Mouse (Mus musculus) limb, embryonic 14.5 days (tissue): ENCODE measurements around the gene Tox3. TPM values are rescaled to one million over a fixed set of nuclear protein-coding genes. Genes with fewer than 3 reads are reported as not detected.
A peak's percentile ranks its signal among the peaks of the same experiment; 100 is the strongest.

ENCODE experiments used
- ATAC-seq: fragments of 200-750 bp; cut with Nextera tagmentation; 2 replicates; pipeline ENCODE4 v1.8.0; 2017; ENCODE audit warnings: low read depth, moderate number of reproducible peaks, moderate TSS enrichment; ENCODE audit not compliant: low FRiP score
- DNase-seq: peaks from one replicate; pipeline ENCODE4 v3.0.0-alpha.2; 2015; ENCODE audit warnings: low spot score
- H3K27ac ChIP-seq: fragments of 300-500 bp; sonication (generic); replicated peaks from 2 replicates; pipeline ENCODE4 v1.5.1; 2014; ENCODE audit warnings: low read depth, mild to moderate bottlenecking, low read length, moderate library complexity, mixed read lengths
- H3K27me3 ChIP-seq: fragments of 300-500 bp; sonication (generic); 2 replicates; pipeline ENCODE4 v1.6.1; 2014; ENCODE audit warnings: low read length, mixed read lengths; ENCODE audit not compliant: control insufficient read depth, insufficient read depth
- H3K36me3 ChIP-seq: fragments of 300-500 bp; sonication (generic); 2 replicates; pipeline ENCODE4 v1.6.1; 2014; ENCODE audit warnings: mild to moderate bottlenecking, low read length, moderate library complexity, mixed read lengths; ENCODE audit not compliant: control insufficient read depth, insufficient read depth
- H3K4me1 ChIP-seq: fragments of 300-500 bp; sonication (generic); 2 replicates; pipeline ENCODE4 v1.6.1; 2014; ENCODE audit warnings: antibody characterized with exemption, low read length, mixed read lengths; ENCODE audit not compliant: control insufficient read depth, insufficient read depth
- H3K4me2 ChIP-seq: fragments of 300-500 bp; sonication (generic); replicated peaks from 2 replicates; pipeline ENCODE4 v1.6.1; 2014; ENCODE audit warnings: low read depth, mild to moderate bottlenecking, low read length, moderate library complexity; ENCODE audit not compliant: severe bottlenecking
- H3K4me3 ChIP-seq: fragments of 300-500 bp; sonication (generic); replicated peaks from 2 replicates; pipeline ENCODE4 v1.5.1; 2014; ENCODE audit warnings: low read length
- H3K9ac ChIP-seq: fragments of 300-500 bp; sonication (generic); 2 replicates; pipeline ENCODE4 v1.6.1; 2014; ENCODE audit warnings: mild to moderate bottlenecking, low read depth, low read length, moderate library complexity; ENCODE audit not compliant: severe bottlenecking
- H3K9me3 ChIP-seq: fragments of 300-500 bp; sonication (generic); 2 replicates; pipeline ENCODE4 v1.6.1; 2016; ENCODE audit warnings: low read length; ENCODE audit not compliant: control insufficient read depth
- POLR2A ChIP-seq: fragments of 200-500 bp; IDR thresholded peaks from 2 replicates; pipeline ENCODE4 v1.8.0; 2012; ENCODE audit warnings: inconsistent platforms, mild to moderate bottlenecking, moderate library complexity, borderline replicate concordance; ENCODE audit not compliant: insufficient read depth, insufficient read length; ENCODE audit errors: extremely low read depth
- WGBS: fragments of 180-500 bp; shearing (Covaris S2); extraction: QIAGEN DNeasy Blood & Tissue Kit; methylation state at CpG from one replicate; pipeline ENCODE4 v1.1.7; 2014; 5-methylcytosine and 5-hydroxymethylcytosine counted together
- polyA plus RNA-seq, 2 experiments: library from polyadenylated mRNA; depleted of rRNA in 1 of 2; stranded (reverse) in 1 of 2; unstranded in 1 of 2; fragments of >200 nt; fragmentation: Nextera tagmentation in 1 of 2; extraction: Ambion mirVana in 1 of 2; gene quantifications; 2 replicates each; pipeline versions ENCODE4 v1.2.1 to v1.2.3; 2012 to 2014

Gene Tox3
- polyA plus RNA-seq, 2 experiments: 9.8 to 16.4 TPM

- Histone ChIP-seq H3K4me2 (no peak overlapping the region), H3K36me3 (no peaks in the 10 kb centered on the region), H3K27me3 (no peaks in the 10 kb centered on the region), H3K4me1 (peaks cover 21% of the 10 kb centered on the region), H3K9ac (no peak overlapping the region), H3K9me3 (no peaks in the 10 kb centered on the region), H3K27ac (peak overlapping the region; percentile 69), H3K4me3 (no peak overlapping the region)
- DNase-seq: peak; percentile 15
- no peak for TF ChIP-seq POLR2A
- ATAC-seq: peak; percentile 25; the same call in 1 of the 2 replicates
- WGBS: 44% methylated on average over 5 of the region's 5 CpGs
Observed at GRCm38 (mm10) chr8:90301543-90301942, 46.6 kb downstream of the Tox3 start.

DNA sequence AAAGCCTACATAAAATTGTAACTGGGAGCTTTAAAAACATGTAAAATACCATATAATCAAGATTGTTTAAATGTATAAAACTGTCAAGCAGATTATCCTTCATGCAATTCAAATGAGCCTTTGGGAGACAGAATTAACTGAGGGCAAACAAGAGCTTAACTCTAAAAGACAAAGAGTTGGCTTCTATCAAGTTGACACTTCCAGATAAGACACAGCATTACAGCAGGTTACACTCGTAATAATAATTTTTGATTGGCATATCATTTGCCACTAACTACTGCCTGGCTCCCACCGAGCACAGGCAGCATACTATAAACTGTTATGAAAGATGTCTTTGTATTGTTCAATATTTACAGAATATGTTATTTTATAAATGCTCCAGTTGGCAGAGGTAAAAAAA, 47.2 kb downstream of the Tox3 start:
- Histone ChIP-seq H3K4me2 (no peak overlapping the region), H3K9me3 (no peaks in the 10 kb centered on the region), H3K27ac (no peak overlapping the region), H3K27me3 (no peaks in the 10 kb centered on the region), H3K4me3 (no peak overlapping the region), H3K4me1 (peaks cover 21% of the 10 kb centered on the region), H3K36me3 (no peaks in the 10 kb centered on the region), H3K9ac (no peak overlapping the region)
- ATAC-seq (no peak), DNase-seq (no peak)
- WGBS: 55% methylated on average over 2 of the region's 2 CpGs
- TF ChIP-seq POLR2A: no peak

GRCm38 (mm10) chr8:90294061-90294460, 54.1 kb downstream of the Tox3 start:
- ATAC-seq (no peak), DNase-seq (no peak)
- Histone ChIP-seq H3K4me3 (no peak overlapping the region), H3K27me3 (no peaks in the 10 kb centered on the region), H3K27ac (no peak overlapping the region), H3K4me2 (no peak overlapping the region), H3K9me3 (no peaks in the 10 kb centered on the region), H3K4me1 (no peaks in the 10 kb centered on the region), H3K36me3 (no peaks in the 10 kb centered on the region), H3K9ac (no peak overlapping the region)
- TF ChIP-seq POLR2A: no peak
- 56% methylated on average over 3 of the region's 3 CpGs for WGBS

DNA sequence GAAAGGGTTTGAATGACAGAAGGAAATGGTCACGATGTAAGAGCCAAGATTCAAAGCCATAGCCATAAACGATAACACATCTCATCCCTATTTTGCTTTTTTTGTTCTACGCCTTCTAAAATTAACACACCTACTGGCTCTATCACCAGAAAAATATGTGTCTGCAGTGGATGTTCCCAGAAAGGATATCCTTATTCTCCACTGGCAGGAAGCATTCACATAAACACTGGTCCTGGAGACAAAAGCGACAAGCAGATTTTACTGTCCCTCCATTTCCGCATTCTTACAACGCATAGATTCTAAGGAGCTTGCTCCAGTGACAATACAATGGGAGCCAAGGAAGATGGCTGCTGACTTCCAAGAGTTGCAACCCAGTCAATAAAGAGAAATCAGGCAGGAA, 57.3 kb downstream of the Tox3 start:
- H3K4me1 ChIP-seq: no peaks in the 10 kb centered on the region
- ATAC-seq: no peak
- no peak for DNase-seq
- H3K9ac ChIP-seq: no peak overlapping the region
- no peak overlapping the region for H3K4me3 ChIP-seq
- no peaks in the 10 kb centered on the region for H3K9me3 ChIP-seq
- TF ChIP-seq POLR2A: no peak
- H3K27me3 ChIP-seq: no peaks in the 10 kb centered on the region
- H3K27ac ChIP-seq: no peak overlapping the region
- no peak overlapping the region for H3K4me2 ChIP-seq
- 85% methylated on average over 6 of the region's 6 CpGs for WGBS
- H3K36me3 ChIP-seq: no peaks in the 10 kb centered on the region

DNA sequence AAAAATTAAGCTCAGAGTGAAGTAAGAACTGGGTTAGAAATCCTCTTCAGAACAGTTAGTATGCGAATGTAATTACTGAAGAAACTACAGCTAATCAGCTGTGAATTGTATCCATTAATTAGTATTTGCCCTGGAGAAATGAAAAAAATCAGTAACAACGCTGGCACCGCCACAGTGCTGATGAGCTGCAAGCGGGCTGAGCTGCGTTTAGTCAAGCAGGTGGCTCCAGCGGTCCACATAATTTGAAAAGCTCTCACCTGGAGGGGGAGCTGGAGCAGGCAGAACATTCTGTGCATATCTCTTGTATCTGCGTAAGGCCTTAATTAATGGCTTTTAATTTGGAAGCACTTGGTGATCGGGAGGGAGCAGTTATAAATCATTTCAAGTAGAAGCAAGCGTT, 71.4 kb downstream of the Tox3 start:
- ATAC-seq (no peak), DNase-seq (no peak)
- H3K36me3 ChIP-seq: no peaks in the 10 kb centered on the region
- H3K4me1 ChIP-seq: no peaks in the 10 kb centered on the region
- WGBS: 65% methylated on average over 9 of the region's 9 CpGs
- no peaks in the 10 kb centered on the region for H3K9me3 ChIP-seq
- TF ChIP-seq POLR2A: no peak
- H3K9ac ChIP-seq: no peak overlapping the region
- no peak overlapping the region for H3K27ac ChIP-seq
- H3K4me3 ChIP-seq: no peak overlapping the region
- H3K27me3 ChIP-seq: no peaks in the 10 kb centered on the region
- no peak overlapping the region for H3K4me2 ChIP-seq

DNA sequence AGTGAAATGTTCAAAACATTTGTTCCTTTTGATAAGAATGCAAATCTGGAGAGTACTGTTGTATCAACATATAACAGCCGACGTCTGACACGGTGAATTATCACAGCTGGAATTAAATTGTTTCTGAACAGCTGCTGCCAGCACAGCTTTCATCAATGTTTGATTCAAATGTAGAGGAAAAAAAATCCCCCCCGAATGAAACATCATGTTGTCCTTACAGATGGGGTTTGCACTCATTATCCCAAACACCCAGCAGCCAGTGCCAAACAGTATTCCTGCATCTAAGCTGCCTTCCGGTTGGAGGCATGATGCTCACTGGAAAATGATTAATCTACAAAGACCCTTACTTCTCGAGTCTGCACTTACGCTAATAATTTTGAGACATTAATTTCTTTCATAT, 75.0 kb downstream of the Tox3 start:
- H3K36me3 ChIP-seq: no peaks in the 10 kb centered on the region
- no peak overlapping the region for H3K4me2 ChIP-seq
- DNase-seq (peak; percentile 39), ATAC-seq (no peak)
- no peak overlapping the region for H3K27ac ChIP-seq
- H3K9me3 ChIP-seq: no peaks in the 10 kb centered on the region
- H3K4me3 ChIP-seq: no peak overlapping the region
- H3K27me3 ChIP-seq: no peaks in the 10 kb centered on the region
- no peak for TF ChIP-seq POLR2A
- no peak overlapping the region for H3K9ac ChIP-seq
- WGBS: 57% methylated on average over 7 of the region's 7 CpGs
- H3K4me1 ChIP-seq: peaks cover 9% of the 10 kb centered on the region
